Mouse (Mus musculus) bone marrow macrophage, adult 2 months (primary cell): ENCODE measurements around the gene Fkbp10.

Source experiments
- CTCF ChIP-seq: IDR thresholded peaks from 2 replicates; pipeline ENCODE4 v1.5.1; 2012; ENCODE audit warnings: low read depth, mild to moderate bottlenecking, low read length, moderate library complexity
- POLR2A ChIP-seq: IDR thresholded peaks from 2 replicates; pipeline ENCODE4 v1.6.1; 2012; ENCODE audit warnings: mild to moderate bottlenecking, low read depth, low read length, borderline replicate concordance

GRCm38 (mm10) chr11:100472197-100472934 is 56.9 kb downstream of the Fkbp10 start, which contains the start of gene Klhl11:
- peak; percentile 51 for TF ChIP-seq CTCF
- peak; percentile 73; the same call in 1 of the 2 replicates for TF ChIP-seq POLR2A
